Mouse (Mus musculus) embryonic facial prominence, embryonic 15.5 days (tissue): ENCODE results near the gene Macrod2. TPM values are rescaled to one million over a fixed set of nuclear protein-coding genes. Genes with fewer than 3 reads are reported as not detected.

ENCODE experiments used
- ATAC-seq: fragments of 200-750 bp; cut with Nextera tagmentation; 2 replicates; pipeline ENCODE4 v1.8.0; 2017; ENCODE audit warnings: low read depth, moderate TSS enrichment; ENCODE audit not compliant: insufficient number of reproducible peaks, low FRiP score, low TSS enrichment
- H3K27ac ChIP-seq: fragments of 300-500 bp; sonication (generic); replicated peaks from 2 replicates; pipeline ENCODE4 v1.5.1; 2015; ENCODE audit warnings: mild to moderate bottlenecking, inconsistent platforms
- H3K27me3 ChIP-seq: fragments of 300-500 bp; sonication (generic); 2 replicates; pipeline ENCODE4 v1.6.1; 2015; ENCODE audit warnings: inconsistent platforms
- H3K36me3 ChIP-seq: fragments of 300-500 bp; sonication (generic); 2 replicates; pipeline ENCODE4 v1.6.1; 2015; ENCODE audit warnings: mild to moderate bottlenecking, inconsistent platforms
- H3K4me1 ChIP-seq: fragments of 300-500 bp; sonication (generic); 2 replicates; pipeline ENCODE4 v1.6.1; 2015; ENCODE audit warnings: inconsistent platforms
- H3K4me2 ChIP-seq: fragments of 300-500 bp; sonication (generic); replicated peaks from 2 replicates; pipeline ENCODE4 v1.6.1; 2015; ENCODE audit warnings: mild to moderate bottlenecking, inconsistent platforms
- H3K4me3 ChIP-seq: fragments of 300-500 bp; sonication (generic); replicated peaks from 2 replicates; pipeline ENCODE4 v1.5.1; 2015; ENCODE audit warnings: mild to moderate bottlenecking, inconsistent platforms
- H3K9ac ChIP-seq: fragments of 300-500 bp; sonication (generic); 2 replicates; pipeline ENCODE4 v1.6.1; 2015; ENCODE audit warnings: inconsistent platforms
- H3K9me3 ChIP-seq: fragments of 300-500 bp; sonication (generic); replicated peaks from 2 replicates; pipeline ENCODE4 v1.6.1; 2016; ENCODE audit warnings: inconsistent platforms
- WGBS: fragments of 180-500 bp; shearing (Covaris S2); methylation state at CpG from one replicate; pipeline ENCODE4 v1.1.7; 2015; 5-methylcytosine and 5-hydroxymethylcytosine counted together
- polyA plus RNA-seq: library from polyadenylated mRNA; unstranded; fragments of >200 nt; fragmentation: Nextera tagmentation; extraction: Ambion mirVana; gene quantifications from 2 replicates; pipeline ENCODE4 v1.2.1, GENCODE M21; 2015

Gene Macrod2
- polyA plus RNA-seq, 1 experiment from 2014 or later = 38.9 TPM

- WGBS = 91% methylated on average over 1 of the region's 1 CpGs
- Histone ChIP-seq H3K27ac (no peak overlapping the region), H3K27me3 (no peaks in the 10 kb centered on the region), H3K36me3 (no peaks in the 10 kb centered on the region), H3K4me3 (no peak overlapping the region), H3K9me3 (no peaks in the 10 kb centered on the region), H3K9ac (no peak overlapping the region), H3K4me1 (peaks cover 9% of the 10 kb centered on the region; the same call in 1 of the 2 replicates), H3K4me2 (no peak overlapping the region)
- no peak for ATAC-seq
These were observed 1483.4 kb downstream of the Macrod2 start for GRCm38 (mm10) chr2:141878473-141878872.

- peak overlapping the region; percentile 21; the same call in 1 of the 2 replicates for H3K4me2 ChIP-seq
- 27% methylated on average over 9 of the region's 9 CpGs for WGBS
These were observed 1484.6 kb downstream of the Macrod2 start for GRCm38 (mm10) chr2:141879711-141880110.

GRCm38 (mm10) chr2:141886694-141887474, 1491.8 kb downstream of the Macrod2 start:
- no peaks in the 10 kb centered on the region for H3K27me3 ChIP-seq
- H3K4me2 ChIP-seq = no peak overlapping the region
- ATAC-seq = no peak
- whole genome bisulfite sequencing = 67% methylated on average over 11 of the region's 11 CpGs
- no peak overlapping the region for H3K4me3 ChIP-seq
- H3K27ac ChIP-seq = no peak overlapping the region
- H3K4me1 ChIP-seq = no peaks in the 10 kb centered on the region
- H3K36me3 ChIP-seq = no peaks in the 10 kb centered on the region
- no peak overlapping the region for H3K9ac ChIP-seq
- no peaks in the 10 kb centered on the region for H3K9me3 ChIP-seq

More at GRCm38 (mm10) chr2:141879711-141880110, 1484.6 kb downstream of the Macrod2 start:
- Histone ChIP-seq H3K27ac (no peak overlapping the region; the same call in 1 of the 2 replicates), H3K4me1 (peaks cover 9% of the 10 kb centered on the region; the same call in 1 of the 2 replicates), H3K4me3 (no peak overlapping the region), H3K36me3 (no peaks in the 10 kb centered on the region), H3K9me3 (no peaks in the 10 kb centered on the region), H3K27me3 (no peaks in the 10 kb centered on the region), H3K9ac (no peak overlapping the region)
- ATAC-seq = no peak

GRCm38 (mm10) chr2:141889497-141889896, 1494.4 kb downstream of the Macrod2 start:
- no peaks in the 10 kb centered on the region for H3K9me3 ChIP-seq
- WGBS = 54% methylated on average over 2 of the region's 2 CpGs
- no peak overlapping the region for H3K9ac ChIP-seq
- no peaks in the 10 kb centered on the region for H3K27me3 ChIP-seq
- H3K4me3 ChIP-seq = peak overlapping the region; percentile 17
- ATAC-seq = no peak
- H3K4me2 ChIP-seq = peak overlapping the region; percentile 15; the same call in 1 of the 2 replicates
- no peak overlapping the region for H3K27ac ChIP-seq
- no peaks in the 10 kb centered on the region for H3K36me3 ChIP-seq
- H3K4me1 ChIP-seq = no peaks in the 10 kb centered on the region

- H3K36me3 ChIP-seq = no peaks in the 10 kb centered on the region
- ATAC-seq = no peak
- H3K9ac ChIP-seq = no peak overlapping the region
- no peaks in the 10 kb centered on the region for H3K4me1 ChIP-seq
- no peak overlapping the region for H3K27ac ChIP-seq
- H3K9me3 ChIP-seq = no peaks in the 10 kb centered on the region
- H3K27me3 ChIP-seq = no peaks in the 10 kb centered on the region
- H3K4me3 ChIP-seq = no peak overlapping the region
- H3K4me2 ChIP-seq = no peak overlapping the region
These were observed 1502.8 kb downstream of the Macrod2 start for GRCm38 (mm10) chr2:141897951-141898350.

- Histone ChIP-seq H3K36me3 (no peaks in the 10 kb centered on the region), H3K4me2 (no peak overlapping the region), H3K4me1 (no peaks in the 10 kb centered on the region), H3K9me3 (no peaks in the 10 kb centered on the region), H3K27ac (no peak overlapping the region), H3K4me3 (no peak overlapping the region), H3K27me3 (no peaks in the 10 kb centered on the region), H3K9ac (no peak overlapping the region)
- no peak for ATAC-seq
- 77% methylated on average over 6 of the region's 6 CpGs for WGBS
These were observed 1516.8 kb downstream of the Macrod2 start for GRCm38 (mm10) chr2:141911831-141912447.

- H3K4me2 ChIP-seq = no peak overlapping the region
- H3K9me3 ChIP-seq = no peaks in the 10 kb centered on the region
- H3K27me3 ChIP-seq = no peaks in the 10 kb centered on the region
- no peaks in the 10 kb centered on the region for H3K36me3 ChIP-seq
- H3K27ac ChIP-seq = no peak overlapping the region
- ATAC-seq = no peak
- no peak overlapping the region for H3K9ac ChIP-seq
- H3K4me1 ChIP-seq = no peaks in the 10 kb centered on the region
- no peak overlapping the region for H3K4me3 ChIP-seq
- WGBS = 45% methylated on average over 3 of the region's 3 CpGs
These were observed 1518.4 kb downstream of the Macrod2 start for GRCm38 (mm10) chr2:141913486-141913885.

GRCm38 (mm10) chr2:141913894-141914293, 1518.8 kb downstream of the Macrod2 start:
- Histone ChIP-seq H3K9ac (no peak overlapping the region), H3K4me1 (no peaks in the 10 kb centered on the region), H3K9me3 (no peaks in the 10 kb centered on the region), H3K4me3 (no peak overlapping the region), H3K36me3 (no peaks in the 10 kb centered on the region), H3K4me2 (no peak overlapping the region), H3K27me3 (no peaks in the 10 kb centered on the region), H3K27ac (no peak overlapping the region)
- no peak for ATAC-seq
- 54% methylated on average over 6 of the region's 6 CpGs for WGBS

- 77% methylated on average over 2 of the region's 2 CpGs for WGBS
- Histone ChIP-seq H3K36me3 (no peaks in the 10 kb centered on the region), H3K9ac (no peak overlapping the region), H3K27me3 (no peaks in the 10 kb centered on the region), H3K27ac (no peak overlapping the region), H3K4me2 (no peak overlapping the region), H3K4me1 (no peaks in the 10 kb centered on the region), H3K9me3 (no peaks in the 10 kb centered on the region), H3K4me3 (no peak overlapping the region)
- no peak for ATAC-seq
These were observed 1525.4 kb downstream of the Macrod2 start for GRCm38 (mm10) chr2:141920377-141920992.

- 78% methylated on average over 2 of the region's 2 CpGs for WGBS
- Histone ChIP-seq H3K36me3 (no peaks in the 10 kb centered on the region), H3K4me1 (no peaks in the 10 kb centered on the region), H3K9ac (no peak overlapping the region), H3K27ac (no peak overlapping the region), H3K4me3 (no peak overlapping the region), H3K9me3 (no peaks in the 10 kb centered on the region), H3K4me2 (no peak overlapping the region), H3K27me3 (no peaks in the 10 kb centered on the region)
- ATAC-seq = no peak
These were observed 1540.0 kb downstream of the Macrod2 start for GRCm38 (mm10) chr2:141935130-141935529.

GRCm38 (mm10) chr2:141954795-141955194, 1559.7 kb downstream of the Macrod2 start:
- H3K36me3 ChIP-seq = no peaks in the 10 kb centered on the region
- H3K27ac ChIP-seq = no peak overlapping the region
- no peak overlapping the region for H3K4me2 ChIP-seq
- H3K4me3 ChIP-seq = no peak overlapping the region
- H3K27me3 ChIP-seq = no peaks in the 10 kb centered on the region
- 48% methylated on average over 1 of the region's 1 CpGs for WGBS
- ATAC-seq = no peak
- H3K9ac ChIP-seq = no peak overlapping the region
- H3K9me3 ChIP-seq = no peaks in the 10 kb centered on the region
- no peaks in the 10 kb centered on the region for H3K4me1 ChIP-seq
